Mouse (Mus musculus) CH12.LX (cell line): ENCODE data around the gene Dlgap1.

Experiments
- BHLHE40 ChIP-seq: IDR thresholded peaks from 2 replicates; pipeline ENCODE4 v1.6.1; 2011; ENCODE audit warnings: mild to moderate bottlenecking, low read depth, low read length, improper control_type of control experiment
- CHD1 ChIP-seq: IDR thresholded peaks from 2 replicates; pipeline ENCODE4 v1.6.1; 2012; ENCODE audit warnings: low read depth, low read length, improper control_type of control experiment, inconsistent platforms
- CTCF ChIP-seq, 2 experiments: IDR thresholded peaks in 1 of 2; conservative IDR thresholded peaks in 1 of 2; 2 replicates each; pipeline ENCODE4 v1.5.1; 2011 to 2012; ENCODE audit warnings: low read depth in 2 of 2, low read length in 2 of 2, improper control_type of control experiment in 1 of 2, inconsistent platforms in 1 of 2, mild to moderate bottlenecking in 1 of 2, moderate library complexity in 1 of 2
- ELF1 ChIP-seq: IDR thresholded peaks from 2 replicates; pipeline ENCODE4 v1.6.1; 2014; ENCODE audit warnings: low read depth, mild to moderate bottlenecking, inconsistent platforms, low read length, improper control_type of control experiment
- EP300 ChIP-seq: IDR thresholded peaks from 2 replicates; pipeline ENCODE4 v1.6.1; 2011; ENCODE audit warnings: low read length, improper control_type of control experiment
- HCFC1 ChIP-seq: IDR thresholded peaks from 2 replicates; pipeline ENCODE4 v1.6.1; 2012; ENCODE audit warnings: low read depth, mild to moderate bottlenecking, inconsistent platforms, low read length, improper control_type of control experiment
- MAX ChIP-seq: IDR thresholded peaks from 2 replicates; pipeline ENCODE4 v1.6.1; 2011; ENCODE audit warnings: low read length, improper control_type of control experiment
- MYC ChIP-seq: IDR thresholded peaks from 2 replicates; pipeline ENCODE4 v1.6.1; 2011; ENCODE audit warnings: low read depth, mild to moderate bottlenecking, improper control_type of control experiment, low read length
- POLR2A ChIP-seq: IDR thresholded peaks from 2 replicates; pipeline ENCODE4 v1.6.1; 2011; ENCODE audit warnings: low read depth, mild to moderate bottlenecking, improper control_type of control experiment, low read length
- RAD21 ChIP-seq: IDR thresholded peaks from 2 replicates; pipeline ENCODE4 v1.6.1; 2011; ENCODE audit warnings: low read depth, mild to moderate bottlenecking, low read length, improper control_type of control experiment, moderate library complexity
- SMC3 ChIP-seq: IDR thresholded peaks from 2 replicates; pipeline ENCODE4 v1.6.1; 2011; ENCODE audit warnings: low read depth, low read length, improper control_type of control experiment
- USF2 ChIP-seq: conservative IDR thresholded peaks from 2 replicates; pipeline ENCODE4 v1.6.1; 2011; ENCODE audit warnings: low read depth, low read length, improper control_type of control experiment

GRCm38 (mm10) chr17:70823083-70823482 lies 854.2 kb downstream of the Dlgap1 start:
- TF ChIP-seq POLR2A (no peak), EP300 (no peak), USF2 (no peak), CTCF (conservative IDR thresholded peaks at IDR 0.05 in 1 of 2, IDR thresholded peaks at IDR 0.05 in 1 of 2; ENCODE audit: low read depth in 2 of 2, low read length in 2 of 2) (no peak), RAD21 (no peak), MAX (no peak), HCFC1 (no peak), ELF1 (no peak), MYC (no peak), CHD1 (no peak), SMC3 (no peak), BHLHE40 (no peak)
